Mouse (Mus musculus): ENCODE measurements around the gene Olfr370.

GRCm38 (mm10) chr8:83563246-83563645 is 27.7 kb downstream of the Olfr370 start:
- TF ChIP-seq POLR2A (IDR thresholded peaks at IDR 0.05; ENCODE audit: low read depth, low read length) (no peak), CTCF (IDR thresholded peaks at IDR 0.05; ENCODE audit: extremely low read depth, insufficient read length, insufficient replicate concordance, low read depth, low read length) (no peak)
